Mouse (Mus musculus) lung, adult 2 months (tissue): ENCODE results near the gene Patj.

Source experiments
- CTCF ChIP-seq: fragments of 200-500 bp; IDR thresholded peaks from 2 replicates; pipeline ENCODE4 v1.5.1; 2011; ENCODE audit warnings: mild to moderate bottlenecking, low read length, control low read depth; ENCODE audit not compliant: insufficient read depth
- POLR2A ChIP-seq: fragments of 200-500 bp; IDR thresholded peaks from 2 replicates; pipeline ENCODE4 v1.6.1; 2011; ENCODE audit warnings: low read depth, mild to moderate bottlenecking, control low read depth, low read length, borderline replicate concordance; ENCODE audit errors: extremely low read depth

- no peak for TF ChIP-seq POLR2A
- no peak for TF ChIP-seq CTCF
These were observed 270.3 kb downstream of the Patj start for GRCm38 (mm10) chr4:98665884-98666283.
